Comparison of ENCODE assay signal across 9 mouse cellular contexts in the genomic region with DNA sequence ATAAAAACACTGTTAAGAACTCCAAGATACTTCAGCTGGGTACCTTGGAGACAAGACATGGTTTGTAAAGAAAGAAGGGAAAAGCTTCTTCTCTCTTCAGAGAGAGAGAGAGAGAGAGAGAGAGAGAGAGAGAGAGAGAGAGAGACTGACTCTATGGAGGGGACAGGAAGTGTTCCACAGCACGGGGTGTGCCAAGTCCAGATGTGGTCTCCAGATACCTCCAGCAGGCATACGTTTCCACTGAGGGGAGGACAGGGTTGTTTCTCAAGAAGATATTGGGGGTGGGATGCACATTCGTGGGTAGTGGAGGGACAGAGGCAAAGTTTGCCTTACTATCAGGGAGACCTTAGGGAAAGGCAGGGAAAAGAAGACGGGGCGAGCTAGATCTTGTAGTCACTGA. TPM values are rescaled to one million over a fixed set of nuclear protein-coding genes. Genes with fewer than 3 reads are reported as not detected.
DNase-seq lines count a peak whose midpoint lies in the region; ATAC-seq and TF ChIP-seq lines count a peak whose summit lies in the region.
"Had no signal": no experiment of that assay in that cellular context is flagged by ENCODE, and none has a peak within 500 bp of the region (broad histone marks: within the 10 kb centered on the region; RNA-seq: fewer than 3 reads in every experiment).

No protein-coding gene starts in this region.

- WGBS in heart, embryonic 13.5 days, result 40% methylated on average over 5 of the region's 5 CpGs
- 37% methylated on average over 5 of the region's 5 CpGs for WGBS in thymus, adult 2 months
- WGBS in limb, embryonic 13.5 days, result 42% methylated on average over 5 of the region's 5 CpGs
- WGBS in stomach, embryonic 16.5 days, result 55% methylated on average over 5 of the region's 5 CpGs

- H3K4me1 ChIP-seq in heart, embryonic 13.5 days, result peaks cover 44% of the 10 kb centered on the region
- peaks cover 26% of the 10 kb centered on the region for H3K4me1 ChIP-seq in thymus, adult 2 months (replicated peaks; ENCODE audit: control insufficient read depth, insufficient read depth, low read length)
- H3K4me1 ChIP-seq in limb, embryonic 13.5 days, result peaks cover 50% of the 10 kb centered on the region
- peaks cover 26% of the 10 kb centered on the region for H3K4me1 ChIP-seq in stomach, embryonic 16.5 days (ENCODE audit: control insufficient read depth, insufficient read depth, low read length)

- no peak for TF ChIP-seq CTCF in thymus, adult 2 months (IDR thresholded peaks at IDR 0.05; ENCODE audit: borderline replicate concordance, control insufficient read depth, extremely low read depth, insufficient read depth, low read length, poor library complexity)

- no peaks in the 10 kb centered on the region for H3K36me3 ChIP-seq in heart, embryonic 13.5 days
- no peaks in the 10 kb centered on the region for H3K36me3 ChIP-seq in thymus, adult 2 months (ENCODE audit: control insufficient read depth, insufficient read depth, low read length)
- H3K36me3 ChIP-seq in limb, embryonic 13.5 days, result no peaks in the 10 kb centered on the region
- no peaks in the 10 kb centered on the region for H3K36me3 ChIP-seq in stomach, embryonic 16.5 days (ENCODE audit: control insufficient read depth, insufficient read depth, low read length)

- no peak for TF ChIP-seq POLR2A in thymus, adult 2 months (IDR thresholded peaks at IDR 0.05; ENCODE audit: control insufficient read depth, extremely low read depth, insufficient read depth, low read length, poor library complexity)

- H3K9ac ChIP-seq in heart, embryonic 13.5 days, result 0 out of 2 replicates have a peak overlapping the region, but pooled peaks have one; percentile 24
- H3K9ac ChIP-seq in limb, embryonic 13.5 days, result no peak overlapping the region
- peak overlapping the region; percentile 90 for H3K9ac ChIP-seq in stomach, embryonic 16.5 days (ENCODE audit: low read length)

- H3K27me3 ChIP-seq in heart, embryonic 13.5 days (replicated peaks), result 0 out of 2 replicates have a peak, but pooled peaks cover 4% of the 10 kb centered on the region
- no peaks in the 10 kb centered on the region for H3K27me3 ChIP-seq in thymus, adult 2 months (ENCODE audit: control insufficient read depth, insufficient read depth, low read length)
- no peaks in the 10 kb centered on the region for H3K27me3 ChIP-seq in limb, embryonic 13.5 days
- no peaks in the 10 kb centered on the region for H3K27me3 ChIP-seq in stomach, embryonic 16.5 days (ENCODE audit: control insufficient read depth, insufficient read depth, low read length)

- no peak overlapping the region for H3K27ac ChIP-seq in heart, embryonic 13.5 days (replicated peaks)
- H3K27ac ChIP-seq in thymus, adult 2 months (ENCODE audit: control insufficient read depth, insufficient read depth, low read length), result no peak overlapping the region
- H3K27ac ChIP-seq in limb, embryonic 13.5 days, result peak overlapping the region; percentile 92; the same call in 1 of the 2 replicates
- H3K27ac ChIP-seq in stomach, embryonic 16.5 days (ENCODE audit: low read length), result no peak overlapping the region

- intact Hi-C loops in heart, postnatal 14 days (cut with DNase I), result no loop called here

- peak overlapping the region; percentile 79 for H3K4me2 ChIP-seq in heart, embryonic 13.5 days
- peak overlapping the region; percentile 88 for H3K4me2 ChIP-seq in limb, embryonic 13.5 days (replicated peaks)
- H3K4me2 ChIP-seq in stomach, embryonic 16.5 days (ENCODE audit: low read depth, low read length), result peak overlapping the region; percentile 81

- H3K9me3 ChIP-seq in heart, embryonic 13.5 days, result no peaks in the 10 kb centered on the region
- H3K9me3 ChIP-seq in limb, embryonic 13.5 days, result no peaks in the 10 kb centered on the region
- no peaks in the 10 kb centered on the region for H3K9me3 ChIP-seq in stomach, embryonic 16.5 days (replicated peaks; ENCODE audit: control insufficient read depth, low read length)

- DNase-seq in heart, postnatal 14 days, result no peak
- DNase-seq in thymus, postnatal 0 days (ENCODE audit: low spot score), result peak; percentile 47
- DNase-seq in thymus, adult 2 months, result no peak
- DNase-seq in gastrocnemius, adult 8-10 months (ENCODE audit: low spot score in 2 of 2), result no peak

- no peak overlapping the region for H3K4me3 ChIP-seq in heart, embryonic 13.5 days
- no peak overlapping the region for H3K4me3 ChIP-seq in thymus, adult 2 months (ENCODE audit: control insufficient read depth, insufficient read depth, low read length)
- H3K4me3 ChIP-seq in limb, embryonic 13.5 days, result peak overlapping the region; percentile 82
- H3K4me3 ChIP-seq in stomach, embryonic 16.5 days (replicated peaks; ENCODE audit: low read length), result peak overlapping the region; percentile 81; the same call in 1 of the 2 replicates

- no peak for ATAC-seq in heart, embryonic 13.5 days (ENCODE audit: extremely low read depth, insufficient number of reproducible peaks, low FRiP score, low TSS enrichment)
- no peak for ATAC-seq in limb, embryonic 13.5 days (ENCODE audit: low FRiP score, low read depth)
- ATAC-seq in stomach, embryonic 16.5 days (ENCODE audit: insufficient read depth, low FRiP score), result no peak
- no peak for ATAC-seq in monocyte, adult 5-6 weeks (replicated peaks; ENCODE audit: insufficient number of reproducible peaks, low FRiP score, low TSS enrichment, poor library complexity, severe bottlenecking)

RNA-seq across cellular contexts. Expression of a gene that starts 0.3 kb away (rescaled TPM):
- 18.0 and 18.3 TPM in 2 replicates for polyA plus RNA-seq in heart, embryonic 13.5 days (2015; fragmentation: Nextera tagmentation; extraction: Ambion mirVana)
- 10 to 100 TPM; 42.1 TPM for total RNA-seq in heart, postnatal 14 days (2021)
- 11.1 and 12.1 TPM in 2 replicates for polyA plus RNA-seq in thymus, postnatal 0 days (2015; fragmentation: Nextera tagmentation; extraction: Ambion mirVana)
- 11.5 TPM in 2 replicates for polyA plus RNA-seq in thymus, adult 2 months (2012; rRNA removed)
- polyA plus RNA-seq in limb, embryonic 13.5 days (2015; fragmentation: Nextera tagmentation; extraction: Ambion mirVana), result 39.2 and 42.5 TPM in 2 replicates
- 33.8 and 34.4 TPM in 2 replicates for polyA plus RNA-seq in stomach, embryonic 16.5 days (2015; fragmentation: Nextera tagmentation; extraction: Ambion mirVana)
- 2.9 to 4.1 TPM (median 3.8 TPM) in 3 replicates for total RNA-seq in monocyte, adult 5-6 weeks (2017)
- 1 to 10 TPM; 4.5 to 8.4 (median 7.1) TPM for total RNA-seq in gastrocnemius, adult 8-10 months (2022)

RNA-seq across cellular contexts. Expression of a gene that starts 38.7 kb away (rescaled TPM):
- polyA plus RNA-seq in heart, embryonic 13.5 days (2015; fragmentation: Nextera tagmentation; extraction: Ambion mirVana), result 0.27 and 0.47 TPM in 2 replicates
- total RNA-seq in heart, postnatal 14 days (2021), result under 1 TPM; 0.07 TPM
- polyA plus RNA-seq in thymus, postnatal 0 days (2015; fragmentation: Nextera tagmentation; extraction: Ambion mirVana), result 0.05 and 0.15 TPM in 2 replicates
- 0.18 and 0.23 TPM in 2 replicates for polyA plus RNA-seq in thymus, adult 2 months (2012; rRNA removed)
- polyA plus RNA-seq in limb, embryonic 13.5 days (2015; fragmentation: Nextera tagmentation; extraction: Ambion mirVana), result 0.17 and 0.37 TPM in 2 replicates
- polyA plus RNA-seq in stomach, embryonic 16.5 days (2015; fragmentation: Nextera tagmentation; extraction: Ambion mirVana), result 0.46 and 0.58 TPM in 2 replicates
- not detected in 3 replicates for total RNA-seq in monocyte, adult 5-6 weeks (2017)
- total RNA-seq in gastrocnemius, adult 8-10 months (2022), result under 1 TPM in 1 of 4 experiments, not detected in 3; 0.13 TPM

RNA-seq across cellular contexts. Expression of a gene that starts 38.8 kb away (rescaled TPM):
- polyA plus RNA-seq in heart, embryonic 13.5 days (2015; fragmentation: Nextera tagmentation; extraction: Ambion mirVana), result not detected in 2 replicates
- not detected for total RNA-seq in heart, postnatal 14 days (2021)
- not detected in 2 replicates for polyA plus RNA-seq in thymus, postnatal 0 days (2015; fragmentation: Nextera tagmentation; extraction: Ambion mirVana)
- not detected in 2 replicates for polyA plus RNA-seq in thymus, adult 2 months (2012; rRNA removed)
- polyA plus RNA-seq in limb, embryonic 13.5 days (2015; fragmentation: Nextera tagmentation; extraction: Ambion mirVana), result not detected in 2 replicates
- polyA plus RNA-seq in stomach, embryonic 16.5 days (2015; fragmentation: Nextera tagmentation; extraction: Ambion mirVana), result not detected in 2 replicates
- not detected in 3 replicates for total RNA-seq in monocyte, adult 5-6 weeks (2017)
- total RNA-seq in gastrocnemius, adult 8-10 months (2022), result not detected
- total RNA-seq: gastrocnemius, postnatal 36 days had no signal

RNA-seq across cellular contexts. Expression of a gene that starts 48.4 kb away (rescaled TPM):
- 37.3 and 41.5 TPM in 2 replicates for polyA plus RNA-seq in heart, embryonic 13.5 days (2015; fragmentation: Nextera tagmentation; extraction: Ambion mirVana)
- total RNA-seq in heart, postnatal 14 days (2021), result 1 to 10 TPM; 9.6 to 9.9 TPM
- polyA plus RNA-seq in thymus, postnatal 0 days (2015; fragmentation: Nextera tagmentation; extraction: Ambion mirVana), result 23.8 and 25.1 TPM in 2 replicates
- polyA plus RNA-seq in thymus, adult 2 months (2012; rRNA removed), result 3.8 and 4.2 TPM in 2 replicates
- polyA plus RNA-seq in limb, embryonic 13.5 days (2015; fragmentation: Nextera tagmentation; extraction: Ambion mirVana), result 105 and 112 TPM in 2 replicates
- 53.5 and 57.0 TPM in 2 replicates for polyA plus RNA-seq in stomach, embryonic 16.5 days (2015; fragmentation: Nextera tagmentation; extraction: Ambion mirVana)
- 2.8 to 6.1 TPM (median 3.6 TPM) in 3 replicates for total RNA-seq in monocyte, adult 5-6 weeks (2017)
- 1 to 10 TPM; 3.0 to 6.8 (median 4.0) TPM for total RNA-seq in gastrocnemius, adult 8-10 months (2022)

RNA-seq across cellular contexts. Expression of a gene that starts 48.5 kb away (rescaled TPM):
- not detected in 2 replicates for polyA plus RNA-seq in heart, embryonic 13.5 days (2015; fragmentation: Nextera tagmentation; extraction: Ambion mirVana)
- total RNA-seq in heart, postnatal 14 days (2021), result not detected
- polyA plus RNA-seq in thymus, postnatal 0 days (2015; fragmentation: Nextera tagmentation; extraction: Ambion mirVana), result not detected in 2 replicates
- polyA plus RNA-seq in thymus, adult 2 months (2012; rRNA removed), result not detected in 2 replicates
- not detected in 2 replicates for polyA plus RNA-seq in limb, embryonic 13.5 days (2015; fragmentation: Nextera tagmentation; extraction: Ambion mirVana)
- polyA plus RNA-seq in stomach, embryonic 16.5 days (2015; fragmentation: Nextera tagmentation; extraction: Ambion mirVana), result not detected in 2 replicates
- total RNA-seq in monocyte, adult 5-6 weeks (2017), result not detected in 3 replicates
- total RNA-seq in gastrocnemius, adult 8-10 months (2022), result not detected
- total RNA-seq: gastrocnemius, postnatal 36 days had no signal

Comparison
In these comparisons a context has a peak if more than half of its experiments do, and no peak if none do; other contexts are left out.
1. H3K4me3 ChIP-seq: peak in limb, embryonic 13.5 days (single experiment) and stomach, embryonic 16.5 days (single experiment); none in heart, embryonic 13.5 days (single experiment) and thymus, adult 2 months (single experiment).
2. Peak in every context shown above with its lines, with median percentiles within 50 percentile points of each other: H3K4me2 ChIP-seq.